Mouse (Mus musculus): Measurements from ENCODE around the gene 4930523C07Rik.
A peak's percentile ranks its signal among the peaks of the same experiment; 100 is the strongest.

4930523C07Rik gene

DNA sequence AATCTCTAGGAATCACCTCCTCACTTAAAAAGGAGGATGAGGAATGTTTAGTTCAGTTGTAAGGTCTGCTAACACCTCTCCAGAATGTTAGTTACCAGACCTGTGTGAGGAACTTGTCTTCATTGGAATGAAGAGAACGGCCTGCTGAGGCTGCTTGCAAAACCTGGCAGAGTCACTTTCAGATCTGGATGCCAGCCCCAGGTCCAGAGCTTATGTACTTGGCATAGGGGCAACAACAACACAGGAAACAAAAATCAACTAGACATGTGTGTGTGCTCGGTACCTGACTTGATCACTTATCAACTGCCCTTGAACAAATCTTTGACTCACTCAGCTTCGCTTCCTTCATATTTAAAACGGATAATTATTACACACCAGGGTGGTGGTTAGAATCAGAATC lies 2.6 kb downstream of the 4930523C07Rik start:
- no peak for DNase-seq

DNA sequence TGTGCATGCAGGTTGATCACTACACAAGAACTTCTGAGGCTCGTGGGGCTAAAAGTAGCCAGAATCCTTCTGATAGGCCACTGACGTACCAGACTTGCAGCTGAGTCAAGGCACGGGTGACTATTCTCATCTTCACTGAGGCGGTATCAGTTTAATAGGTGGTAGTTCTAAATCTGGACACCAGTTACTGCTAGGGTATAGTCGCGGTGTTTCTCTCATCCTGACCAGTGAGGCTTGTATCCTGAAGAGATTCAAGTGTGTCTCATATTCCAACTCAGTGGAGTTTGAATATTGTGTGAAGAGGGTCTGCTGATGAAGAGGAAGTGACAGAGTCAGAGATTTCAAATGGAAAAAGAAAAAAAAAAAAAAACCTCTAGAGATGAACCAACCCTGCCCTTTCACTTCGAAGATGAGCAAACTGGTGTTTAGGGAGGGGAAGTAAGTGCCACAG lies 3.3 kb downstream of the 4930523C07Rik start:
- DNase-seq = no peak

DNA sequence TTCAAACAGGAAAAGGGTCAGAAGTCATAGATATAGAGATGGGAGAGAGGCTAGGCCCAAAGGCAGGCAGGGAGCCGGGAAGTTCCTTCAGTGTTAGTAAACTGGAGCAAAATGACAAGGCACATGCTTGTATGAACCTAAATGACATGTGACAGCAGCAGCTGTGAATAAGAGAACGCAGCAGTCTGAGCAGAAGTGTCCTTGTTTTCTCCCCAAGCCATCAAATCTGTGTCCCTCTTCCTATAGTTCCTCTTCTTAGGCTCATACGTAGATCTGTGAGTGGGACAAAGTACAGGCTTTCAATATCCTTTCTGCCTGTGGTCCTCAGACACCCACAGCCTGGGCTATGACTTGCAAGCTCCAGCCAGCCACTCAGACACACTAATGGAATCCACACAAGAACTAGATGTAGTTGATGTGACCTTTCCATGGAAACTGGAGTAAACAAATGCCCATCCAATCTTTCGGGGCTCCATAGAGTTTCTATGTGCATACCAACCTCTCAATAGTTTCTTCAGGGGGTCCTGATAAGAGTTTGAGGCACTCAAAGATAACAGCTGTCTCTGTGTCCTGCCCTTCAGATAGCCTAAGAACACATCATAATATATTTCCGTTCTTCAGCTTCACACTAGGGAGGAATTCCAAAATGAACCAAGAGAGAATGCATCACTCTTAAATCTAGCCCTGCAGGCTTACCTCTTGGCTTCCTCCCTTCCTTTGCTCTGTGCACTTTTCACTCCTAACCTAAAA lies 5.1 kb downstream of the 4930523C07Rik start:
- DNase-seq = no peak

DNA sequence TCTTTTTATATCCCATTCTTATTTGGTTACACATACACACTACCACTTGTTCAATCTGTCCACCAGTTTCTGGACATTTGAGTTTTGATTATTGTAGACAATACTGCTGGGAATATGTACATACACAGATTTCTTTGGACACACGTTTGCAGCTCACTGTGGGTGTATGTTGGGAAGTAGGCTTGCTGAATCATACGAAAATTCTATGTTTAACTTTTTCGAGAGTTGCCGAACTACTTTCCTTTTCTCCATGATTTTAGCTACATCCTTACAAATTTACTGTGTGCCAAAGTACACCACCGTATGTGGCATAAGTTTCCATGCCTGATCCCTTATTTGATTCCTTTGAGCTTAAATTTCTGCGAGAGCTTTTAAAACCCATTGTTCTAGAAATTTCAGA lies 6.7 kb downstream of the 4930523C07Rik start:
- DNase-seq = no peak

DNA sequence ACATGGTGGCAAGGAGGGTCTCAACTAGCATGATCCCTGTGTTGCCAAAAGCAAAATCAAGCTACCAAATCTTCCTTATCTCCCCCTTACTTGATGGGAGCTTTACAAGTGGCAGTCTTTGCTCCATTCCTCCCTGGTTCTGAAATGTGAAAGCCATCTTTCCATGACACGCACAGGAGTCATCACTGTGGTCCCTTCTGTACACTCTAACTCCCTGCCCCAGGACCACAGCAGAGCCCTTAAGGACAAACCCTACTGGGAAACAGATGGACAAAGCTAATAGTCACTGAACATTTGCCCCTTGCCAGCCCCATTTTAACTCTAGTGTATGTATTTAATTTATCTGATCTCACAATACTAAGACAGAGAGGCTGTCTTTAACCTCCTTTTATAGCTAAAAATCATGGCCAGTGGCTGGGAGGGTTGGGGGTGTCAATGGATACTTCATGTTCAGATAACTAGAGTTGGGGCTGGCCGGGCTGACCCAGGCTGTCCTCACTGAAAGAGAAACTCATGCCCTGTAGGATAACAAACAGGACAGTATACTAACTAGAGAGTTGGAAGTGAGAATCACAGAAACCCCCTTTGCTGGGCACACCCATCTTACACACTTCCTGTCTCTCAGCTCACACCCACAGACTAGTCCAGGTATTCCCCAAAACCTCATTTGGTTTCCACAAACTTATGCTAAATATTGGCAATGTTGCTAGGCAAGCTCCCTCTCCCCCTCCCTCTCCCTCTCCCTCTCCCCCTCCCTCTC lies 8.6 kb downstream of the 4930523C07Rik start:
- DNase-seq = no peak

DNA sequence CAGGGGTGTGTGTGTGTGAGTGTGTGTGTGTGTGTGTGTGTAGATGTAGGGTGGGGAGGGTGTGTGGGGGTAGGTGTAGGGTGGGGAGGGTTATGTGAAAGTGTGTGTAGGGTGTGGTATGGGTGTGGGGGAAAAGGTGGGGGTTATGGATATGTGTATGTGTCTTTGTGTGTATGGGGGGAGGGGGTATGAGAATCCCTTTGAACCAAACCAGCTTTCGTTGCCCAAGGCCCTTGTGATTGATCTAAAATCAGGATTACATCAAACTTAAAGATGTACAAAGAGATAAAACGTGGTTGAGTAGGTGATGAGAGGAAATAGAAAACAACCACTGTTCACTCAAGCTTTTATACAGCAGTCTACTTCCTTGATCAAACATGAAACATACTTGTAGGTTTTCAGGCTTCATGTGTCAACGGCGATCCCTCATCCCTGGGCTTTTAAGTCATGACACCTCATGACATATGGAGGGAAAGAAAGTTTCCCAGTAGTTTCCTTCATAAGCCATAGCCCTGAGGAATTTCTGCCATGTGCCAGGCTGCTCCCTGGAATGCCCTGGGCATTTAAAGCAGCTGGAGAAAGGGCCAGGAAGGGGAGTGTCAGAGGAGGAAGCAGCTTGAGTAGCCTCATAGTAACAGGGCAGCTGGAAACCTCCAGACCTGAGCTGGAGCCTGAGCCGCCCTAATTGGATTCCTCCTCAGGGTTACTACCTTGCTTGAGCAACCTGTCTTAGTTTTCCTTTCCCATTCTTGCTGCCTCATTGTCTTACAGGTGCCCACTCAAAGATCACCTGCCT lies 9.5 kb downstream of the 4930523C07Rik start:
- peak; percentile 44 for DNase-seq

DNA sequence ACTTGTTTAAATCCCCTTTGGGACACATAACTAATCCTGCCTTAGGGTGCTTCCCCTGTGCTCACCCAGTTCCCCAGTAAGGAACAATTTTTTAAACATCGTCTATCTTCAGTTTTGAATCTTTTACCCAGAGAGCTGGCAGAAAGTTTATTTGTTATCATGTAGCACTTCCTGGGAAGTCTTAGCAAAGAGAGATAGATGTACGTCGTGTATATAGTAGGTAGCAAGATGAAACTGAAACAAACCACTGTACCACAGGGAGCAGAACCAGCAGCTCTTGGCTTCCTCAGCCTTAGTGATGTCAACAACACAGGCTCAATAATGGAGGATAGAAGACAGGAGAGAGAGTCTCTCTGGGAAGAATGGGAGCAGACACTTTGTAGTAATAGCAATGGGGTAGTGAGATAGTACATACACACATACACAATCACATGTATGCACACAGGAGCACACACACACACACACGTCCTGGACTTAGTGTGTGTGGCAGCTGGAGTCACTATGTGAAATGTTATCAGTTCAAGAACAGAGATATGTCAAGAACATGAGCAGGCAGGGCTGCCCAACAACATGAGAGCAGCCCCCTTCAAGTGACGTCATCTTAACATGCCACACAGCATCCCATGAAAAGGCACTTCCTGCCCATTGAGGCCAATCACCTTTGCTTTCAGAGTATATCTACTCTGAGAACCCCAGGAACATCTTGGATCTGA lies 10.3 kb downstream of the 4930523C07Rik start:
- DNase-seq = no peak

DNA sequence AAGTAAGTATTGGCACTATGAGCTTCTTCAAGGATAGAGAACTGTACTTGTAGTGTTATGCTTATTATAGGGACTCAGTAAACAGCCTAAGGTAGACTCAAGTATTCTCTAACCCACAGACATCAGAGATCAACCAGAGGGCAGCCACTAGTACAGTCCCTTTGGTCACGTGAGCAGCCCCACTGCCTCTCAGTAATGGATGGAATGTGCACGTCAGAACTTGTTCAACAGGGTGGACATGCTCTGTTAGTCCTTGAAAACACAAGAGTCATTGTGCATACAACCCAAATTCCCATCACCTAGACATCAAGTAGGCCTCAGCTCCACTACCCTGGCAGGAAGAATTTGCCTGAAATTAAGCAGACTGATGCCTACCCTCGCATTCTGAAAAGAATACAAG lies 13.5 kb downstream of the 4930523C07Rik start:
- peak; percentile 65 for DNase-seq

DNA sequence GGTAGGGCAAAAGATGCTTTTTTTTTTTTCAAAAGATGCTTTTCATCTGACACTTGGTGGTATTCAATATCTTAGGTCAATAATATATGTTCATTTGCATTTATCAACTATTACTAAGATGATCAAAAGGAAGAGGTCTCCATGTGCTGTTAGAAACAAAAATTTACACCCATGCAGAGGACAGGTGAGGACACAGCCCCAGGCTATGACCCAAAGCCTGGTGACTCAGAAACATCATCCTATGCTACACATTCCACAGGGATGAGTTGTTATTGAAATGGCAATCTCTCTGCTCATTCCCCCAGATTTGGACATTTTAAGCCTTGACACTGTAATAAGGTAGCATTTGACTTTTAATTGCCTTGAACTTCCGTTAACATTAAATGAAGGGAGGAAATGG lies 15.7 kb downstream of the 4930523C07Rik start:
- no peak for DNase-seq

DNA sequence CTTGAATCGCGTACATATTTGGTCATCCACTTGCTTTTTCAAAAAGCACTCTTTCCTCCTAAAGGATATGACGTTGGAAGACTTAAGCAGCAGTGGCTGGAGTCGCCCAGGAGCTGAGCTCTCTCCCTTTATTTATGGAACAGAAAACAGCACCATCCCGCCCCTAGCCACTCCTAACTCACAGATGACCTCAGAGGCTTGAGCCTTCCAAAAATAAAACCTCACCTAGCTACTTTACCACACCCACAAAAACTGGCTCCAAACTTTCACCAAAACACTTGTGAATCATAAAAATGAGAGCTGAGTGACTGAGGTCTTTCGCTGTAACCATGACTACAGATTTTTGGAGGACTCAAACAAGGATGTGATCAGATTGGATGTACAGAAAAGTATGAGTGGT lies 16.4 kb downstream of the 4930523C07Rik start:
- DNase-seq = peak; percentile 46

DNA sequence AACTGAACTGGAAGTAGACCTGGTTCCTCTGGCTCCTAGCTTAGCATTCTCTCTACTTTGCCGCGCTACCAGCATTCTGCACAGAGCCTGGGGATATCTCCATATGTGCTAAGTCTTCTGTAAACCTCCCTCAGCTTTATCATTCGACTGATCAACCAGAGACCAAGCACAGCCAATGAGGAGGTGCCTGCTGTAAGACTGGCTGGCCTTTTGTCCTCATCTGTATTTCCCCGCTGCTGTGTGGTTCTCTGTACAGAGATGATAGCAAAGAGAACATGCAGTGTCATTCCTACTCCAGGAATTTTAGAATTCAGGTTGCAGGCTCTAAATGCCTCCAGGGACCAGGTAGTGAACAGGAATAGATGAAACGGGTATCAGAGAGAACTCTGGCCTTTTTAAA lies 17.1 kb downstream of the 4930523C07Rik start:
- DNase-seq = no peak

DNA sequence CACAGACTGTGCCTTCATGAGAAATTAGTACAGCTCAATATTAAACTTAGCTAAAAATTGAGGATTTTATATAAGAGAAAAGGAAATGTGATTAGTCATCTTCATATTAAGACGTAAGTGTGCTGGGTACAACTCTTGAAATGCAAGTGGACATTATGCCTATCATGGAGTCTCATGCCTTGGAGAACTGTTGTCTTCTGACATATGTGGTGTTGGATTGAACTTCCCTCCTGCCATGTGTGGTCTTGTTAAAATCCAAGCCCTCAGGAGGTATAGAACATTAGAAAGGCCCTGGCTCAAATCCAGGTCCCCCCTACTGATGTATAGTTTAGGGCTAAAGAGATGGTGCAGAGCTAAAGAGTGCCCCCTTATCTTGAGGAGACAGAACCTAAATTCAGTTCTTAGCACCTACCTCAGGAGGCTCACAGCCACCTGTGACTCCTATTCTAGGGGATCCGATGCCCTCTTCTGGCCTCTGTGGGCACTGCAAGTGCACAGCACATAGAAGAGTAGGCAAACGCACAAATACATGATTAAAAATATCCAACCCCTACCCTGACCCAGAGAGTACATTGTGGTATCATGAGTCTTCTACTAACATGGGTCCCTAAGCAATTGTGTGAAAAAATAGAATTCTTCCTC lies 17.7 kb downstream of the 4930523C07Rik start:
- peak; percentile 51 for DNase-seq

DNA sequence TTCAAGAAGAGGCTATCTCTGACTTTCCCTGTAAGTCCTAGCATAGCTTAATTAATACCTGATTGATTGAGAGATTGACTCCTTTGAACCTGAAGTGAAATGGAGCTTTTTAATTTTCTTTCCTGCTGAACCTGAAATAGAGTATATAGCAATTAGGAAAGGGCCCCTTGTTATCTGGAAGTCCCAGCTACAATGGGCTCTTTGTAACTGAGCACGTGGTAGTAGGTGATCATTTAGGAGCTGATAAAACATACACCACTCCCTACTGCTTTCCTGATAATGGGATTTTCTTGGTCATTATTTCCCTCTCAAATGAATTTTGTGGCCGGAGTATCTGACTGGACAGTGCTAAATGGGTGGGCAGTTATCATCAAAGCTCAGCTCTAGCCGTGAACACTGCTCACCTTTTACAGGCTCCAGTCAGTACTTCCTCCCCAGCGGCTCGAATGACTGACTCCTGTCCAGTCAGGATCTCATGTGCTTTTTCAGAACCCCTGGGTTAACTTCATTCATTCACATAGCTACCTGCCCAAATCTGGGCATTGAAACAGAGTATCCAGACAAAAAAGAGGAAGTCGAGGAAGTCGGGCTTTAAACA lies 20.5 kb downstream of the 4930523C07Rik start:
- no peak for DNase-seq

DNA sequence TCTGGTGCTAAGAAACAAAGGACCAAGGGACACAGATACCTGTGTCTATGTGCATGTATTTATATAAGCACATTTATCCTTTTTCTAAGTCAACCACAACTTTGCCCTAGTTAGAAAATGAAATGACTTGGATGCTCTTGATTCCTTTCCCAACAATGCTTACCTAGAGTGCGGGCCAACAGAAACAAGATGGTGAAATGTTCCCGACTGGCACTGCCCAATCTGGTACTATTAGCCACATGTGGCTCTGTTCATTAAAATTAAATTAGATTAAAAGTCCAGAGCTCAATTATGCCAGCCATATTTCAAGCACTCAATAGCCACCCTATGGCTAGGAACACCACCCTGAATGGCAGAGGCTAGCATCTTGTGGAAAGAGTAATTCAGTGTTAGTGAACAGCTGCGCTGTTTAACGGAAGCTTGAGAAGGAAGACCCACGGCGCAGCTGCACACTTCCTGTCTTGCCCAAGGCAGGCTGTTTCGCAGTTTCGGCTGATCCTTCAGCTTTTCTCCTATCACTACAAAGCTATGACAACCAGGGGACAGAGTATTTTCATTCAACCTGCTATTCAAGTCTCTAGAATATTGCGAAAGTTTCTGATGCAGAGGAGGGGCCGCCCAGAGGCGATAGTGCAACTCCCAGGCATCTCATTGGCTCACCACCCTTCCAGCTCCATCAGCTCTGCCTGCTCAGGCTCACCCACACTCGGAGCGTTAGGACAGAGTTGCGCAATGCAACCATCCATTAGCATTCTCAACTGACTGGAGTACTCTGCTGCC lies 34.9 kb downstream of the 4930523C07Rik start:
- peak; percentile 81 for DNase-seq

DNA sequence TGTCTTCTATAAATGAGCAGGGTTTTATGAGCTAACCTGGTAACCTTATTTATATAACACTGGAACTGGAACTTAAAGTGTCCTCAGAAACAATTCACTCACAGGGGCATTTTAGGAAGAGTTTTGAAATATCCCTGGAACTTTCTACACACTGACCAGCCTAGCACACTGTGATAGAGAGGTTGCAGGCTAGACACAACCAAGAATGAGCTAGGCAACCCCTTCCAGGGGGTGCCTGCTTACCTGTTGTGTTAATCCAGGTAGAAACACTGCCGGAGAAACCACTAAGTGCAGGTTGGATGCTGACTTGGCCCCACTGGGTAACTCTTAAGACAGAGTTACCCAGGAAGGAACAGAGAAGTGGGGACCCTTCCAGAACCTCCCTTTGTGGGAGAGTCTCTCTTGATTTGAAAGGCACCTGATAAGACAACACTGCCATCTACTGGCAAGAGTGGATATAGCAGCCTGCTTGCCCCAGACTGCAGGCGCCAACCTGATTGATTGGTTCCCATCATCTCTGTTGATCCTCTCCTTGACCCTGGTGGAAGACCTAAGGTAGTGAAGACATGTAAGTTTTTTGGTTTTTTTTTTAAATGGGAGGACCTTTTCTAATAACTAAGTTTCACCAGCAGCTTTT lies 36.7 kb downstream of the 4930523C07Rik start:
- DNase-seq = peak; percentile 89

DNA sequence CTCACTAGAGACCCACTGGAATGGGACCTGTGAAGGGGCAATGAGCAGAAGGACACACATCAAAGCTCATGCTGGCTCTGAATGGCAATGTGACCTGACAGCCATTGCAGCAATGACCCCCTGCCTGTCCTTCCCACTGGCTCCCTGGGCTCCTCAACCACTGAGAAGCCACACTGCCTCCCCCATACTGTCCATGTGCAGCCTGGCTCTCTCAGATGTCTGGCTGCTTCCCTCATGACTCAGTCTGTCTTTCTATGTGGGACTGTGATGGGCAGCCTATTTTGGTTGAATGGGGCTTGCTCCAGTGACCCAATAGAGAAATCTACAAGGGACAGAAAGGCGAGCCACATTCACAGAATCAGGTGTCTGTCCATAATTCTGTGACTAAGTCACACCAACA lies 38.5 kb downstream of the 4930523C07Rik start:
- DNase-seq = no peak

DNA sequence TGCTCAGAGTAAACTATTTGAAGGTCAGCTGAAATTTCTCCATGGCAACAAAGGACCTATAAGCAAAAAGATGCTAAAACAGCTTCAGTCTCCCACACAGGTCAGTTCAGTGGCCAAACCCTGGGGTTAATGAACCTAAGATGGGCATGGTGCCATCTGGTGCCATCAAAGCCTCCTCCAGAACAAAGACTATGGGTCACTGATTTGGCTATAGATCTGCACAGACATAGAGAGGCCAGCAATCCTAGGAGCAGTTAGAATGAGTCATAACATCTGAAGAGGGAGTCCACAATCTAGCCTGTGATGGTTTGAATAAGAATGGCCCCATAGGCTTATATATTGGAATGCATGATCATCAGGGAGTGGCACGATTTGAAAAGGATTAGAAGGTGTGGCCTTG lies 40.1 kb downstream of the 4930523C07Rik start:
- no peak for DNase-seq

DNA sequence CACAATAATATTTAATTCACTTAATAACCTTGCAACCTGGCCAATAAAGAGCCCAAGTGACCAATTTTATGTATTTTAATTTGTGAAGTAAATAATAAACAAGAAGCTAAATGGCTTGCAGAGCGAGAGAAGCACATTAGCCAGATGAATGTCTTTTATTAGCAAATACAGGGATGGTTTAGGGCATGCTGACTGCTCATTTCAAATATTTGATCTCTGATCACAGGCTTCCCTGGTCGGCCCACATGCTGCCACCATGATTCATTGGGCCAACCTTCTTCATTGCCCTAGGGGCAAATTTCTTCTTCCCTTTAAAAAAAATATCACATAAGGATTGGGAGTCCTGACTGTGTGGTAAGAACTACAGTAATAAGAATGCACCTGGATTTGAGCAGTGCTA lies 42.5 kb downstream of the 4930523C07Rik start:
- no peak for DNase-seq

DNA sequence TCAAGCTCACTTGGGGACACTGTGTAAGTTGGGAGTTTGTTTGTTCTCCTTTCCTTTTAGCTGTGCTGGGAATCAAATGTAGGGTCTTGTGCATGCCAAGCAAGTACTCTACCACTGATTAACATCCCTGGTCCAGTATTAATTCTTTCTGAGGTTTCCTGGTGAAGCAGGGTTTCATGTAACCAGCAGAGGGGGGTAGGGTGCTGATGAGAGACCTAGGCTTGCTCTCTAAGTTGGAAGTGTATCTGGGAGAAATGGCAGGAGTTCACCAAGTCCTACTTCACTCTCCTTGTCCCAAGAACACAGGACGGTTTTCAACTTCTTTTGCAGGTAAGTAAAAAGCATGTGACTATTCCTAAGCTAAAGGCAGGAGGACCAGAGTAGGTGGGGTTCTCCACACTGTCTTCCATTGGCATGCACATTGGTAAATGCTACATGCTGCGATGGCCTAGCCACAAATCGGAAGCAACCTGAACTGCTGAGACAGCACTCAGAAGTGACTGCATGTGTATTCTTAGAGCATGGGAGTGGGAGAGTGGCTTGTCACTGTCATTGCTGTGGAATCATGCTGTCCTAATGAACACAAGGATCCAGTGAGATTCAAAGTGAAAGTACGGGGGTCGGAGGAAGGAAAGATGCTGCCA lies 55.6 kb downstream of the 4930523C07Rik start:
- DNase-seq = peak; percentile 24

DNA sequence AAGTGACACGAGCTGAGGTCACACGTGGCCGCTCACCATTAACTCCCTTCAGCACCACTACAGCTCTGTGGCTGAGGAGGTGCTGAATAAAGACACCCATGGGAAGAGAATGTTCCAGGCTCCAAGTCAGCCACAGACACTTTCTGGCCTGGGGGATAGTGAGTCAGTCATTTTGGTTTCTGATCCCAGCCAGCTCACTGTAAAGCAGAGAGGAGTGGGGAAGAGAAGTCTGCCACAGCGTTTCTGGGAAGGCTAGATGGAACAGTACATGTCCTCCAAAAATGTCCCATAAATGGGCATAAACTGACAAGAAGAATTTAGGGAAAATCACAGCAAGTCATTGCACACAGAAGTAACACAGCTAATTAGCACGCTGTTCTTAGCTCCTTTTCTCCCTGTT lies 56.8 kb downstream of the 4930523C07Rik start:
- DNase-seq = peak; percentile 16

Data from lung, postnatal 10 days (tissue).